13 mouse cellular contexts compared by ENCODE assay signal in the genomic region with DNA sequence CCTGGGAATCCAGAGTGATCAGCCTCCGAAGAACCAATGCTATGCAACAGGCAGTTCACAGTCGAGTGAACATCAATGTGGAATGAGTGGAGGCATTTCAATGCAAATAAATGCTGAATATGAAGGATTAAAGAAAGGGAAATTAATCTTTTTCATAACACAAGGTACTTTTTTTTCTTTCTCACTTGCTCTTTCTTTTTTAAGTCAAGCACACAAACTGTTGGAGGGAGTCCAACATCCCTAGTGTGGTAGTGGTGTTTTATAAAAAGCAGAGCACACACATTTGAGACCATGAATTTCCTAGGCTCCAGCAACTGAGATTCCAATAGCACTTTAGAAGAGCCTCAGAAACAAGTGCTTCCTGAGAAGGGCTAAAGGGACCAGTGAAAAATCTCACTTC. TPM values are rescaled to one million over a fixed set of nuclear protein-coding genes. Genes with fewer than 3 reads are reported as not detected.
DNase-seq lines count a peak whose midpoint lies in the region; ATAC-seq lines count a peak whose summit lies in the region.
"Had no signal": no experiment of that assay in that cellular context is flagged by ENCODE, and none has a peak within 500 bp of the region (broad histone marks: within the 10 kb centered on the region; RNA-seq: fewer than 3 reads in every experiment).

No protein-coding gene starts in this region.

- H3K4me3 ChIP-seq in kidney, embryonic 16.5 days (ENCODE audit: low read length): no peak overlapping the region
- H3K4me3 ChIP-seq in midbrain, embryonic 13.5 days (replicated peaks): no peak overlapping the region
- no peak overlapping the region for H3K4me3 ChIP-seq in midbrain, embryonic 16.5 days (ENCODE audit: low read depth, low read length)
- H3K4me3 ChIP-seq in hindbrain, embryonic 13.5 days: no peak overlapping the region
- H3K4me3 ChIP-seq: embryonic facial prominence, embryonic 12.5 days; heart, embryonic 10.5 days; limb, embryonic 12.5 days had no signal

- 0 out of 2 replicates have a peak overlapping the region, but pooled peaks have one; percentile 58 for H3K27ac ChIP-seq in kidney, embryonic 16.5 days (ENCODE audit: low read length)
- no peak overlapping the region for H3K27ac ChIP-seq in midbrain, embryonic 13.5 days
- no peak overlapping the region for H3K27ac ChIP-seq in midbrain, embryonic 16.5 days (ENCODE audit: low read length)
- H3K27ac ChIP-seq in hindbrain, embryonic 13.5 days: peak overlapping the region; percentile 69; the same call in 1 of the 2 replicates
- H3K27ac ChIP-seq: embryonic facial prominence, embryonic 12.5 days; heart, embryonic 10.5 days; limb, embryonic 12.5 days had no signal

- no peaks in the 10 kb centered on the region for H3K27me3 ChIP-seq in kidney, embryonic 16.5 days (ENCODE audit: insufficient read depth, low read length)
- H3K27me3 ChIP-seq in midbrain, embryonic 13.5 days: 0 out of 2 replicates have a peak, but pooled peaks cover 6% of the 10 kb centered on the region
- no peaks in the 10 kb centered on the region for H3K27me3 ChIP-seq in midbrain, embryonic 16.5 days (ENCODE audit: control insufficient read depth, insufficient read depth, low read depth, low read length)
- H3K27me3 ChIP-seq in hindbrain, embryonic 13.5 days: 0 out of 2 replicates have a peak, but pooled peaks cover 2% of the 10 kb centered on the region
- H3K27me3 ChIP-seq: CH12.LX; embryonic facial prominence, embryonic 12.5 days; limb, embryonic 12.5 days had no signal

- 70% methylated on average over 2 of the region's 2 CpGs for WGBS in kidney, embryonic 16.5 days
- WGBS in midbrain, embryonic 13.5 days: 11% methylated on average over 2 of the region's 2 CpGs
- WGBS in midbrain, embryonic 16.5 days: 16% methylated on average over 2 of the region's 2 CpGs
- 17% methylated on average over 2 of the region's 2 CpGs for WGBS in hindbrain, embryonic 13.5 days

- H3K9ac ChIP-seq in kidney, embryonic 16.5 days (replicated peaks; ENCODE audit: low read length): no peak overlapping the region
- H3K9ac ChIP-seq in midbrain, embryonic 13.5 days (replicated peaks): 0 out of 2 replicates have a peak overlapping the region, but pooled peaks have one; percentile 10
- no peak overlapping the region for H3K9ac ChIP-seq in midbrain, embryonic 16.5 days (ENCODE audit: low read depth, low read length)
- H3K9ac ChIP-seq in hindbrain, embryonic 13.5 days: no peak overlapping the region
- H3K9ac ChIP-seq: embryonic facial prominence, embryonic 12.5 days; limb, embryonic 12.5 days had no signal

- no peak for DNase-seq in kidney, adult 11 months
- DNase-seq in cerebellum, adult 11-12 months: no peak
- DNase-seq in testis, postnatal 14 days (ENCODE audit: low spot score): no peak
- DNase-seq: cerebellum, adult 8-10 months had no signal

- peaks cover 18% of the 10 kb centered on the region for H3K4me1 ChIP-seq in kidney, embryonic 16.5 days (ENCODE audit: insufficient read depth, low read length)
- peaks cover 41% of the 10 kb centered on the region for H3K4me1 ChIP-seq in midbrain, embryonic 13.5 days (replicated peaks)
- peaks cover 8% of the 10 kb centered on the region for H3K4me1 ChIP-seq in midbrain, embryonic 16.5 days (ENCODE audit: control insufficient read depth, insufficient read depth, low read length)
- peaks cover 22% of the 10 kb centered on the region for H3K4me1 ChIP-seq in hindbrain, embryonic 13.5 days (replicated peaks)
- H3K4me1 ChIP-seq: limb, embryonic 12.5 days had no signal

- H3K4me2 ChIP-seq in kidney, embryonic 16.5 days (replicated peaks; ENCODE audit: low read depth, low read length): no peak overlapping the region
- H3K4me2 ChIP-seq in midbrain, embryonic 13.5 days (replicated peaks): no peak overlapping the region
- H3K4me2 ChIP-seq in midbrain, embryonic 16.5 days (ENCODE audit: low read length): no peak overlapping the region
- H3K4me2 ChIP-seq in hindbrain, embryonic 13.5 days: no peak overlapping the region
- H3K4me2 ChIP-seq: embryonic facial prominence, embryonic 12.5 days; limb, embryonic 12.5 days had no signal

- no peak for ATAC-seq in kidney, embryonic 16.5 days (ENCODE audit: low FRiP score, low TSS enrichment)
- no peak for ATAC-seq in midbrain, embryonic 13.5 days
- ATAC-seq in midbrain, embryonic 16.5 days: no peak
- ATAC-seq in hindbrain, embryonic 13.5 days (ENCODE audit: low FRiP score): no peak
- ATAC-seq: intestine, postnatal 0 days had no signal

- no peaks in the 10 kb centered on the region for H3K36me3 ChIP-seq in kidney, embryonic 16.5 days (ENCODE audit: insufficient read depth, low read length)
- no peaks in the 10 kb centered on the region for H3K36me3 ChIP-seq in midbrain, embryonic 13.5 days
- H3K36me3 ChIP-seq in midbrain, embryonic 16.5 days (ENCODE audit: control insufficient read depth, insufficient read depth, low read length): no peaks in the 10 kb centered on the region
- H3K36me3 ChIP-seq in hindbrain, embryonic 13.5 days: 0 out of 2 replicates have a peak, but pooled peaks cover 3% of the 10 kb centered on the region

- no peaks in the 10 kb centered on the region for H3K9me3 ChIP-seq in kidney, embryonic 16.5 days (ENCODE audit: low read length)
- no peaks in the 10 kb centered on the region for H3K9me3 ChIP-seq in midbrain, embryonic 13.5 days
- H3K9me3 ChIP-seq in midbrain, embryonic 16.5 days (replicated peaks; ENCODE audit: control insufficient read depth, low read length, poor library complexity, severe bottlenecking): no peaks in the 10 kb centered on the region
- no peaks in the 10 kb centered on the region for H3K9me3 ChIP-seq in hindbrain, embryonic 13.5 days
- H3K9me3 ChIP-seq: embryonic facial prominence, embryonic 12.5 days; heart, embryonic 10.5 days; limb, embryonic 12.5 days had no signal

RNA-seq across cellular contexts. Expression of gene Zfp609, which starts 4.7 kb away (rescaled TPM):
- polyA plus RNA-seq in kidney, embryonic 16.5 days (2015; fragmentation: Nextera tagmentation; extraction: Ambion mirVana): 4.8 and 6.4 TPM in 2 replicates
- 9.9 and 10.5 TPM in 2 replicates for polyA plus RNA-seq in midbrain, embryonic 13.5 days (2015; fragmentation: Nextera tagmentation; extraction: Ambion mirVana)
- polyA plus RNA-seq in midbrain, embryonic 16.5 days (2015; fragmentation: Nextera tagmentation; extraction: Ambion mirVana): 6.6 and 6.8 TPM in 2 replicates
- 9.3 and 9.7 TPM in 2 replicates for polyA plus RNA-seq in hindbrain, embryonic 13.5 days (2015; fragmentation: Nextera tagmentation; extraction: Ambion mirVana)

RNA-seq across cellular contexts. Expression of gene Pclaf, which starts 58.0 kb away (rescaled TPM):
- polyA plus RNA-seq in kidney, embryonic 16.5 days (2015; fragmentation: Nextera tagmentation; extraction: Ambion mirVana): 181 and 207 TPM in 2 replicates
- 62.0 and 72.5 TPM in 2 replicates for polyA plus RNA-seq in midbrain, embryonic 13.5 days (2015; fragmentation: Nextera tagmentation; extraction: Ambion mirVana)
- polyA plus RNA-seq in midbrain, embryonic 16.5 days (2015; fragmentation: Nextera tagmentation; extraction: Ambion mirVana): 13.7 and 17.6 TPM in 2 replicates
- 36.9 and 42.1 TPM in 2 replicates for polyA plus RNA-seq in hindbrain, embryonic 13.5 days (2015; fragmentation: Nextera tagmentation; extraction: Ambion mirVana)

Comparison
In these comparisons a context has a peak if more than half of its experiments do, and no peak if none do; other contexts are left out.
1. H3K27ac ChIP-seq: peak in kidney, embryonic 16.5 days (single experiment) and hindbrain, embryonic 13.5 days (single experiment); none in midbrain, embryonic 13.5 days (single experiment) and midbrain, embryonic 16.5 days (single experiment).